ENCODE assay signal across 14 mouse cellular contexts in the genomic region with DNA sequence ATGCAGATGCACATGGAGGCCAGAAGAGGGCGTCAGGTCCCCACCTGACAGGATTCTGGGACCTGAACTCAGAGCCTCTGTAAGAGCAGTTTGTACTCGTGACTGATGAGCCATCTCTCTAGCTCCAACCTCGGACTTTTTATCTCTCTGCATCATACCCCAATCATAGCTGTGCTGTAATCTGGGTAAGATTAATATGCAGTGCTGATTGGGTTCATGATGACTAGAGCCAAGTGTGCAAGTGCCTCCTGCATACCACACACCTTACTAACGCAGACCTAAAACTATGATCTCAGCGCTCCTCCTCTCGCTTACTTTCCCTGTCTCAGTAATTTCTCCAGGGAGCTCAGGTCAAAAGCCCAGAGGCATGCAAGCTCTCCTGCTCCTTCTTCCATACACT.
"Had no signal": no experiment of that assay in that cellular context is flagged by ENCODE, and none has a peak within 500 bp of the region (broad histone marks: within the 10 kb centered on the region; RNA-seq: fewer than 3 reads in every experiment).

No protein-coding gene starts in this region.

- H3K27me3 ChIP-seq: kidney, embryonic 15.5 days; limb, embryonic 13.5 days; midbrain, embryonic 13.5 days; neural tube, embryonic 15.5 days; stomach, embryonic 15.5 days had no signal

- H3K36me3 ChIP-seq: kidney, embryonic 15.5 days; limb, embryonic 13.5 days; midbrain, embryonic 13.5 days; neural tube, embryonic 15.5 days; stomach, embryonic 15.5 days had no signal

- H3K4me2 ChIP-seq: kidney, embryonic 15.5 days; limb, embryonic 13.5 days; lung, embryonic 14.5 days; midbrain, embryonic 13.5 days; neural tube, embryonic 15.5 days; stomach, embryonic 15.5 days had no signal

- H3K9me3 ChIP-seq: kidney, embryonic 15.5 days; limb, embryonic 13.5 days; neural tube, embryonic 15.5 days; stomach, embryonic 15.5 days had no signal

- H3K27ac ChIP-seq: kidney, embryonic 15.5 days; limb, embryonic 13.5 days; midbrain, embryonic 13.5 days; neural tube, embryonic 15.5 days; stomach, embryonic 15.5 days had no signal

- ATAC-seq: midbrain, embryonic 13.5 days had no signal

- H3K9ac ChIP-seq: kidney, embryonic 15.5 days; limb, embryonic 13.5 days; lung, embryonic 14.5 days; midbrain, embryonic 13.5 days; neural tube, embryonic 15.5 days; stomach, embryonic 15.5 days had no signal

- H3K4me1 ChIP-seq: kidney, embryonic 15.5 days; limb, embryonic 13.5 days; midbrain, embryonic 13.5 days; neural tube, embryonic 15.5 days; stomach, embryonic 15.5 days had no signal

- DNase-seq: kidney, adult 18-20 months; kidney, postnatal 14 days; left cerebral cortex, postnatal 4 days; lung, embryonic 14.5 days; lung, postnatal 14 days; spleen, adult 18-20 months; thymus, adult 18-20 months; thymus, postnatal 25 days had no signal

- H3K4me3 ChIP-seq: kidney, embryonic 15.5 days; limb, embryonic 13.5 days; midbrain, embryonic 13.5 days; myocyte; neural tube, embryonic 15.5 days; stomach, embryonic 15.5 days had no signal
